Mouse (Mus musculus) naive thymus-derived CD4-positive, alpha-beta T cell, adult 5 months (primary cell): Measurements from ENCODE around the gene Noct. TPM values are rescaled to one million over a fixed set of nuclear protein-coding genes. Genes with fewer than 3 reads are reported as not detected.

Source experiments
- polyA plus RNA-seq: library from polyadenylated mRNA; unstranded; fragments of 100-300 nt; shearing (Covaris generic); gene quantifications from one replicate; pipeline ENCODE4 v1.2.1, GENCODE M21; 2017

Gene Noct
- 14.8 TPM for polyA plus RNA-seq

DNA sequence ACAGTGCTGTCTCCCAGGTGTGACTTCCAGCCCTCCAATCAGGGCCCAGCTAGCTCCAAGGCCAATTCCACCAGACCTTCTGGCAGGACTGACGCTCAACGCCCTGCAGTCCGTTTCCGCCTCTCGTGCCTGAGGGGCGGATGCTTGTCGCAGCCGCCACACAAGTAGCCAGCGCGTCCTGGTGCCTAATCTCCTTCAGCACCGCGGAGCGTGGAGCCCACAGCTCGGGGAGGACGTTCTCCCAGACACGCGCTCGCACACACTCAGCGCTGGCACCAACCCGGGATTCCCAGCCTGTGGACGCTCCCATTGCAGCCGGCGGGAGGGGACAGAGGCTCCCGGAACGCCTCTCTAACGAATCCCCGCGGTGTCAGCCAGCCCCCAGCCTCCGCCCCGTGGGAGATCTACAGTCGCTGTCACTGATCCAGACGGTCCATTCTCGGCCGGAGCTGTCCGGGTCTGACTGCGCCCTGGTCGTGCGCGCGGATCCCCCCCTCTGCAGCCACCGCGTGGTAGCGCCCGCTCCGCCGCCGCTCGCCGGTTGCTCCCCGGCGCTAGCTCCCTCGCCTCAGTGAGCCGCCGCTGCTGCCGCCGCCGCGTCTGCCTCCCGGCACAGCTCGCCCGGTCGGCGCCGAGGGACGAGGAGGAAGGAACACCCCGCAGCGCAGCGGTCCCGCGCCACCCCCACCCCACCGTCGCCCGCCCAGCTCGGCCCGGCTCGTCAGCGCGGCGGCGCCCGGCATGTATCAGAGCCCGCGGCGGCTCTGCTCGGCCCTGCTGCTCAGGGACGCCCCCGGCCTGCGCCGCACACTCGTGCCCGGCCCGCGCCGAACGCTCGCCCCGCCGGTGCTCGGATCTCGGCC lies at the start of gene Noct:
Noct (plus strand) TSS at position 85 of the 863 bp plus-strand sequence.

Other genes with a start within 250 kb of the Noct start
- gene Elf2, start 116.2 kb downstream of the Noct start, polyA plus RNA-seq: 127 TPM
- not detected for gene Mgarp, start 172.3 kb downstream of the Noct start, polyA plus RNA-seq
- 88.6 TPM for gene Ndufc1, start 184.5 kb downstream of the Noct start, polyA plus RNA-seq
- 110 TPM for gene Naa15, start 190.7 kb downstream of the Noct start, polyA plus RNA-seq